Mouse (Mus musculus) ES-Bruce4 (cell line): Measurements from ENCODE around the gene Tubgcp2.

Source experiments
- CTCF ChIP-seq: IDR thresholded peaks from one replicate; pipeline ENCODE4 v1.8.1; 2011; ENCODE audit warnings: low read depth, low read length
- EP300 ChIP-seq: IDR thresholded peaks from 2 replicates; pipeline ENCODE4 v1.6.1; 2011; ENCODE audit warnings: low read depth, low read length; ENCODE audit not compliant: insufficient read depth
- POLR2A ChIP-seq: IDR thresholded peaks from one replicate; pipeline ENCODE4 v1.8.1; 2011; ENCODE audit warnings: low read length; ENCODE audit not compliant: insufficient read depth

DNA sequence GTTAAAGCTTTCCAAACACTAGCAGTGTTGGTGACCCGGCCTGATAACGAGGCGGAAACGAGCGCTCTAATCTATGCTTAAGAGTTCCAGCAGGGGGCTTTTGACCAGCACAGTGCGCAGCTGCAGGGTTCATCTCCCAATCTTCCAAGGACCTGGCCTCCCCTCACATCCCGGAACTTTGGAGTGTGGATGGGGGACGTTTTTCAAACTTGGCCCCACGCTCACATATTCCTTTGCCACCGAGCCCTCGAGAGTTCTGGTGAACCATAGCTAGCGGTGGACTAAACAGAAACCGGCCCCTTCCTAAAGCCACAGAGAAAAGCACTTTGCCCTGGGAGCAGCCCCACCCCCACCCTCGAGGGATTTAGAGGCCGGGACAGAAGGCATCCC is 86.6 kb downstream of the Tubgcp2 start:
- TF ChIP-seq POLR2A: no peak
- peak; percentile 20 for TF ChIP-seq CTCF
- TF ChIP-seq EP300: peak; percentile 96; the same call in 1 of the 2 replicates
